Mouse (Mus musculus) erythroblast, embryonic 14.5 days (primary cell): Measurements from ENCODE around the gene Gm42878.

ENCODE experiments used
- GATA1 ChIP-seq: IDR thresholded peaks from 2 replicates; pipeline ENCODE4 v1.6.1; 2012; ENCODE audit warnings: low read length, inconsistent platforms, mixed read lengths
- TAL1 ChIP-seq: IDR thresholded peaks from 3 replicates; pipeline ENCODE4 v1.6.1; 2012; ENCODE audit warnings: low read length, inconsistent platforms, mixed read lengths

DNA sequence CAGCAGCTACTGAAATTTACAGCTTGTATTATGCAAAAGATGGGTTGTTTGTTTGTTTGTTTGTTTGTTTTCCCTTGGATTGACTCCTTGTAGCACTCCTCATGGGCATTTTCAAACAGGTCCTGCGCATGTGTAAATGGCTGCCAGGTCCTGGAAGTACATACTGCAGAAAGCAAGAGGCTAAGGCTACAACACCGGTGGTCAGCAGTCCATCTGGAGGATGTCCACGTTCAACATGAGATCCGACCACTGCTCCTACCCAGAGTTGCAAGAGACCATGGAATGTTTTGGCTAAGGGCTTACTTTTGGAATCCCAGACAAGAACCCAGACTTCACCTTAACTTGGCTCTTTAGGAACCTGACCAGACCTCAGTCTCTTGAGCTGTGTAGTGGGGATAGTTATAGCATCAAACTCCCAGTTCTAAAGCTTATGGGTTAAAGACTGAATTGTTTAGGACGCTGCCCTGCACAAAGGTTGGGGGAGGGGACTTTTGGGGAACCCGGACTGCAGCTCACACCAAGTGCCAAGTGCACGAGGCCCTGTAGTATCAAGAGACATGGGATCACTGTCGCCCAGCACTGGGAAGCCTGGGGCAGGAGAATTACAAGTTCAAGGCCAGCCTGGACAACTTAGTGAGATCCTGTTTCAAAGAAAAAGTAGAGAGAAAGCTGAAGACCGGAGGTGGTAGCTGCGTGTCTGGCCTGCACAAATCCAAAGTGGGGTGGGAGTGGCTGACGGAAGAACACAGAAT, 47.0 kb upstream of the Gm42878 start:
- TF ChIP-seq GATA1: no peak
- TF ChIP-seq TAL1: no peak
